Mouse (Mus musculus) embryonic facial prominence, embryonic 13.5 days (tissue): Measurements from ENCODE around the gene Atrn. TPM values are rescaled to one million over a fixed set of nuclear protein-coding genes. Genes with fewer than 3 reads are reported as not detected.

Experiments
- ATAC-seq: fragments of 200-750 bp; cut with Nextera tagmentation; 2 replicates; pipeline ENCODE4 v1.8.0; 2017; ENCODE audit warnings: low read depth; ENCODE audit not compliant: insufficient number of reproducible peaks, insufficient read depth, low FRiP score, low TSS enrichment
- H3K27ac ChIP-seq: fragments of 300-500 bp; sonication (generic); 2 replicates; pipeline ENCODE4 v1.5.1; 2015; ENCODE audit warnings: moderate library complexity, mild to moderate bottlenecking, inconsistent platforms
- H3K27me3 ChIP-seq: fragments of 300-500 bp; sonication (generic); 2 replicates; pipeline ENCODE4 v1.6.1; 2015; ENCODE audit warnings: mild to moderate bottlenecking, inconsistent platforms
- H3K36me3 ChIP-seq: fragments of 300-500 bp; sonication (generic); 2 replicates; pipeline ENCODE4 v1.6.1; 2015; ENCODE audit warnings: mild to moderate bottlenecking, inconsistent platforms
- H3K4me1 ChIP-seq: fragments of 300-500 bp; sonication (generic); 2 replicates; pipeline ENCODE4 v1.6.1; 2015; ENCODE audit warnings: inconsistent platforms
- H3K4me2 ChIP-seq: fragments of 300-500 bp; sonication (generic); 2 replicates; pipeline ENCODE4 v1.6.1; 2015; ENCODE audit warnings: moderate library complexity, mild to moderate bottlenecking, inconsistent platforms
- H3K4me3 ChIP-seq: fragments of 300-500 bp; sonication (generic); 2 replicates; pipeline ENCODE4 v1.5.1; 2015; ENCODE audit warnings: mild to moderate bottlenecking, inconsistent platforms
- H3K9ac ChIP-seq: fragments of 300-500 bp; sonication (generic); 2 replicates; pipeline ENCODE4 v1.6.1; 2015; ENCODE audit warnings: mild to moderate bottlenecking, inconsistent platforms
- H3K9me3 ChIP-seq: fragments of 300-500 bp; sonication (generic); 2 replicates; pipeline ENCODE4 v1.6.1; 2016; ENCODE audit warnings: inconsistent platforms
- WGBS: fragments of 180-500 bp; shearing (Covaris S2); methylation state at CpG from one replicate; pipeline ENCODE4 v1.1.7; 2015; ENCODE audit warnings: mixed read lengths; 5-methylcytosine and 5-hydroxymethylcytosine counted together
- polyA plus RNA-seq: library from polyadenylated mRNA; unstranded; fragments of >200 nt; fragmentation: Nextera tagmentation; extraction: Ambion mirVana; gene quantifications from 2 replicates; pipeline ENCODE4 v1.2.1, GENCODE M21; 2015

Atrn gene
- polyA plus RNA-seq, 1 experiment from 2014 or later = 10.7 TPM

- Histone ChIP-seq H3K4me3 (peak overlapping the region; percentile 68), H3K4me1 (peaks cover 39% of the 10 kb centered on the region), H3K27ac (no peak overlapping the region), H3K36me3 (no peaks in the 10 kb centered on the region), H3K9me3 (no peaks in the 10 kb centered on the region), H3K27me3 (peaks cover 43% of the 10 kb centered on the region), H3K4me2 (peak overlapping the region; percentile 95), H3K9ac (peak overlapping the region; percentile 88)
- ATAC-seq = peak; percentile 52
- WGBS = 2% methylated on average over 108 of the region's 115 CpGs
Measured at GRCm38 (mm10) chr2:131040854-131041825, 134.8 kb downstream of the Atrn start.

GRCm38 (mm10) chr2:131042988-131043387 lies 136.7 kb downstream of the Atrn start, which contains the start of gene Gfra4:
Gene Gfra4 (minus strand): TSS chr2:131043088.
- 59% methylated on average over 2 of the region's 2 CpGs for WGBS
- H3K9ac ChIP-seq = peak within 1 kb of the TSS; percentile 88; the same call in 1 of the 2 replicates
- H3K27ac ChIP-seq = no peak within 1 kb of the TSS
- peaks cover 43% of the 10 kb centered on the region for H3K27me3 ChIP-seq
- H3K9me3 ChIP-seq = no peaks in the 10 kb centered on the region
- peak within 1 kb of the TSS; percentile 68; the same call in 1 of the 2 replicates for H3K4me3 ChIP-seq
- H3K36me3 ChIP-seq = no peaks in the 10 kb centered on the region
- ATAC-seq = no peak
- peaks cover 32% of the 10 kb centered on the region for H3K4me1 ChIP-seq
- peak within 1 kb of the TSS; percentile 95 for H3K4me2 ChIP-seq

- Histone ChIP-seq H3K4me3 (no peak overlapping the region), H3K27ac (no peak overlapping the region), H3K9ac (no peak overlapping the region), H3K4me2 (peak overlapping the region; percentile 33; the same call in 1 of the 2 replicates), H3K4me1 (peaks cover 32% of the 10 kb centered on the region), H3K27me3 (peaks cover 39% of the 10 kb centered on the region), H3K9me3 (no peaks in the 10 kb centered on the region), H3K36me3 (no peaks in the 10 kb centered on the region)
- no peak for ATAC-seq
- 9% methylated on average over 7 of the region's 7 CpGs for WGBS
Measured at GRCm38 (mm10) chr2:131044354-131044852, 138.1 kb downstream of the Atrn start.

GRCm38 (mm10) chr2:131044989-131045720 lies 138.9 kb downstream of the Atrn start:
- Histone ChIP-seq H3K36me3 (no peaks in the 10 kb centered on the region), H3K9ac (no peak overlapping the region), H3K9me3 (no peaks in the 10 kb centered on the region), H3K4me3 (no peak overlapping the region), H3K27ac (no peak overlapping the region), H3K4me1 (peaks cover 29% of the 10 kb centered on the region), H3K4me2 (no peak overlapping the region), H3K27me3 (peaks cover 32% of the 10 kb centered on the region)
- 58% methylated on average over 9 of the region's 9 CpGs for WGBS
- ATAC-seq = no peak

- WGBS = 83% methylated on average over 2 of the region's 2 CpGs
- no peaks in the 10 kb centered on the region for H3K36me3 ChIP-seq
- H3K9ac ChIP-seq = no peak overlapping the region
- H3K27ac ChIP-seq = no peak overlapping the region
- no peak overlapping the region for H3K4me3 ChIP-seq
- H3K9me3 ChIP-seq = no peaks in the 10 kb centered on the region
- H3K4me1 ChIP-seq = peaks cover 21% of the 10 kb centered on the region
- ATAC-seq = no peak
- peaks cover 26% of the 10 kb centered on the region for H3K27me3 ChIP-seq
- H3K4me2 ChIP-seq = no peak overlapping the region
Measured at GRCm38 (mm10) chr2:131046025-131046424, 139.7 kb downstream of the Atrn start.

GRCm38 (mm10) chr2:131052043-131052442 lies 145.7 kb downstream of the Atrn start:
- Histone ChIP-seq H3K27me3 (peaks cover 64% of the 10 kb centered on the region), H3K9me3 (no peaks in the 10 kb centered on the region)
- 59% methylated on average over 5 of the region's 5 CpGs for WGBS

GRCm38 (mm10) chr2:131052862-131053418 lies 146.6 kb downstream of the Atrn start:
- peaks cover 32% of the 10 kb centered on the region for H3K4me1 ChIP-seq
- no peak; the same call in 1 of the 2 replicates for ATAC-seq
- no peak overlapping the region for H3K27ac ChIP-seq
- no peaks in the 10 kb centered on the region for H3K9me3 ChIP-seq
- H3K4me2 ChIP-seq = no peak overlapping the region
- no peaks in the 10 kb centered on the region for H3K36me3 ChIP-seq
- H3K9ac ChIP-seq = no peak overlapping the region
- 75% methylated on average over 6 of the region's 6 CpGs for WGBS
- H3K27me3 ChIP-seq = peaks cover 64% of the 10 kb centered on the region
- H3K4me3 ChIP-seq = no peak overlapping the region

More at GRCm38 (mm10) chr2:131052043-131052442, 145.7 kb downstream of the Atrn start:
- Histone ChIP-seq H3K4me1 (peaks cover 32% of the 10 kb centered on the region), H3K27ac (no peak overlapping the region), H3K4me3 (no peak overlapping the region), H3K9ac (peak overlapping the region; percentile 27; the same call in 1 of the 2 replicates), H3K36me3 (no peaks in the 10 kb centered on the region), H3K4me2 (no peak overlapping the region)
- ATAC-seq = no peak

- H3K27ac ChIP-seq = no peak overlapping the region
- no peaks in the 10 kb centered on the region for H3K36me3 ChIP-seq
- H3K4me3 ChIP-seq = peak overlapping the region; percentile 40
- no peak for ATAC-seq
- peaks cover 32% of the 10 kb centered on the region for H3K4me1 ChIP-seq
- peak overlapping the region; percentile 44 for H3K9ac ChIP-seq
- peaks cover 64% of the 10 kb centered on the region for H3K27me3 ChIP-seq
- no peaks in the 10 kb centered on the region for H3K9me3 ChIP-seq
- peak overlapping the region; percentile 67 for H3K4me2 ChIP-seq
- 1% methylated on average over 45 of the region's 45 CpGs for WGBS
Measured at GRCm38 (mm10) chr2:131053851-131054645, 147.8 kb downstream of the Atrn start.

GRCm38 (mm10) chr2:131054646-131055264 lies 148.5 kb downstream of the Atrn start:
- Histone ChIP-seq H3K4me3 (peak overlapping the region; percentile 40), H3K36me3 (no peaks in the 10 kb centered on the region), H3K9ac (peak overlapping the region; percentile 44), H3K4me1 (peaks cover 38% of the 10 kb centered on the region), H3K27ac (no peak overlapping the region), H3K4me2 (peak overlapping the region; percentile 67), H3K27me3 (peaks cover 64% of the 10 kb centered on the region), H3K9me3 (no peaks in the 10 kb centered on the region)
- ATAC-seq = no peak
- 5% methylated on average over 21 of the region's 21 CpGs for WGBS

- no peak overlapping the region for H3K27ac ChIP-seq
- no peaks in the 10 kb centered on the region for H3K9me3 ChIP-seq
- H3K4me1 ChIP-seq = peaks cover 46% of the 10 kb centered on the region
- peak overlapping the region; percentile 22 for H3K4me2 ChIP-seq
- H3K36me3 ChIP-seq = no peaks in the 10 kb centered on the region
- no peak for ATAC-seq
- peaks cover 64% of the 10 kb centered on the region for H3K27me3 ChIP-seq
- peak overlapping the region; percentile 3 for H3K4me3 ChIP-seq
- no peak overlapping the region for H3K9ac ChIP-seq
- 5% methylated on average over 10 of the region's 10 CpGs for WGBS
Measured at GRCm38 (mm10) chr2:131055631-131056030, 149.3 kb downstream of the Atrn start.
